Mouse (Mus musculus) small intestine, adult 2 months (tissue): Measurements from ENCODE around the gene Usp8. TPM values are rescaled to one million over a fixed set of nuclear protein-coding genes. Genes with fewer than 3 reads are reported as not detected.

Experiments
- H3K27ac ChIP-seq: fragments of 200-500 bp; 2 replicates; pipeline ENCODE4 v1.5.1; 2012; ENCODE audit warnings: low read depth, low read length, control low read depth, inconsistent platforms; ENCODE audit not compliant: insufficient read depth
- H3K27me3 ChIP-seq: fragments of 200-500 bp; 2 replicates; pipeline ENCODE4 v1.6.1; 2012; ENCODE audit warnings: mild to moderate bottlenecking, moderate library complexity, low read length, inconsistent platforms; ENCODE audit not compliant: control insufficient read depth, insufficient read depth
- H3K36me3 ChIP-seq: fragments of 200-500 bp; 2 replicates; pipeline ENCODE4 v1.6.1; 2012; ENCODE audit warnings: mild to moderate bottlenecking, low read length, control low read depth, inconsistent platforms; ENCODE audit not compliant: control insufficient read depth, insufficient read depth
- H3K4me1 ChIP-seq: fragments of 200-500 bp; 2 replicates; pipeline ENCODE4 v1.6.1; 2012; ENCODE audit warnings: low read length, inconsistent platforms, mixed read lengths; ENCODE audit not compliant: control insufficient read depth, insufficient read depth, insufficient read length
- H3K4me3 ChIP-seq: fragments of 200-500 bp; 2 replicates; pipeline ENCODE4 v1.5.1; 2012; ENCODE audit warnings: low read depth, mild to moderate bottlenecking, control low read depth, inconsistent platforms, low read length, moderate library complexity
- CTCF ChIP-seq: fragments of 200-500 bp; IDR thresholded peaks from 2 replicates; pipeline ENCODE4 v1.5.1; 2012; ENCODE audit warnings: low read depth, mild to moderate bottlenecking, control low read depth, inconsistent platforms, low read length, moderate library complexity, mixed read lengths; ENCODE audit not compliant: insufficient replicate concordance, insufficient read length; ENCODE audit errors: extremely low read depth
- POLR2A ChIP-seq: fragments of 200-500 bp; IDR thresholded peaks from 2 replicates; pipeline ENCODE4 v1.6.1; 2012; ENCODE audit warnings: low read depth, mild to moderate bottlenecking, control low read depth, inconsistent platforms, low read length, moderate library complexity
- WGBS: fragments of 180-500 bp; shearing (Covaris S2); methylation state at CpG from one replicate; pipeline ENCODE4 v1.1.7; 2018; 5-methylcytosine and 5-hydroxymethylcytosine counted together
- polyA plus RNA-seq: library from polyadenylated mRNA; depleted of rRNA; stranded (reverse); fragments of >200 nt; gene quantifications from 2 replicates; pipeline ENCODE4 v1.2.3, GENCODE M21; 2012

The Usp8 gene
- polyA plus RNA-seq, 1 experiment = 7.5 TPM

- WGBS = 69% methylated on average over 19 of the region's 19 CpGs
- Histone ChIP-seq H3K4me3 (no peak overlapping the region), H3K4me1 (no peaks in the 10 kb centered on the region), H3K27me3 (no peaks in the 10 kb centered on the region), H3K27ac (no peak overlapping the region), H3K36me3 (no peaks in the 10 kb centered on the region)
- TF ChIP-seq POLR2A = no peak
- no peak for TF ChIP-seq CTCF
Measured at GRCm38 (mm10) chr2:126769431-126770181, 62.5 kb downstream of the Usp8 start.

- 89% methylated on average over 5 of the region's 5 CpGs for WGBS
- no peak overlapping the region for H3K27ac ChIP-seq
- H3K4me3 ChIP-seq = no peak overlapping the region
- H3K4me1 ChIP-seq = no peaks in the 10 kb centered on the region
- no peak for TF ChIP-seq POLR2A
- H3K36me3 ChIP-seq = no peaks in the 10 kb centered on the region
- H3K27me3 ChIP-seq = no peaks in the 10 kb centered on the region
Measured at GRCm38 (mm10) chr2:126772217-126772616, 65.1 kb downstream of the Usp8 start.

GRCm38 (mm10) chr2:126775951-126776350 lies 68.8 kb downstream of the Usp8 start:
- 49% methylated on average over 4 of the region's 4 CpGs for WGBS

GRCm38 (mm10) chr2:126776416-126776815 lies 69.3 kb downstream of the Usp8 start:
- H3K4me1 ChIP-seq = no peaks in the 10 kb centered on the region
- no peaks in the 10 kb centered on the region for H3K27me3 ChIP-seq
- no peak overlapping the region for H3K27ac ChIP-seq
- TF ChIP-seq POLR2A (no peak), CTCF (no peak)
- no peaks in the 10 kb centered on the region for H3K36me3 ChIP-seq
- 27% methylated on average over 1 of the region's 1 CpGs for WGBS
- H3K4me3 ChIP-seq = no peak overlapping the region

More at GRCm38 (mm10) chr2:126775951-126776350, 68.8 kb downstream of the Usp8 start:
- TF ChIP-seq CTCF (no peak), POLR2A (no peak)
- Histone ChIP-seq H3K36me3 (no peaks in the 10 kb centered on the region), H3K27me3 (no peaks in the 10 kb centered on the region), H3K27ac (no peak overlapping the region), H3K4me3 (no peak overlapping the region), H3K4me1 (no peaks in the 10 kb centered on the region)

- Histone ChIP-seq H3K36me3 (no peaks in the 10 kb centered on the region), H3K27me3 (no peaks in the 10 kb centered on the region), H3K4me1 (no peaks in the 10 kb centered on the region), H3K27ac (no peak overlapping the region), H3K4me3 (no peak overlapping the region)
- TF ChIP-seq POLR2A (no peak), CTCF (no peak)
- WGBS = 74% methylated on average over 4 of the region's 4 CpGs
Measured at GRCm38 (mm10) chr2:126778806-126779205, 71.7 kb downstream of the Usp8 start.

- WGBS = 89% methylated on average over 10 of the region's 10 CpGs
- no peak for TF ChIP-seq POLR2A
- TF ChIP-seq CTCF = no peak
- Histone ChIP-seq H3K27me3 (no peaks in the 10 kb centered on the region), H3K4me3 (no peak overlapping the region), H3K27ac (no peak overlapping the region), H3K4me1 (no peaks in the 10 kb centered on the region), H3K36me3 (no peaks in the 10 kb centered on the region)
Measured at GRCm38 (mm10) chr2:126780286-126780685, 73.2 kb downstream of the Usp8 start.

GRCm38 (mm10) chr2:126781478-126781877 lies 74.3 kb downstream of the Usp8 start:
- WGBS = 90% methylated on average over 1 of the region's 1 CpGs
- Histone ChIP-seq H3K27me3 (no peaks in the 10 kb centered on the region), H3K27ac (no peak overlapping the region), H3K36me3 (no peaks in the 10 kb centered on the region), H3K4me1 (no peaks in the 10 kb centered on the region), H3K4me3 (no peak overlapping the region)
- TF ChIP-seq POLR2A (no peak), CTCF (no peak)

- H3K4me1 ChIP-seq = no peaks in the 10 kb centered on the region
- no peak overlapping the region for H3K27ac ChIP-seq
- H3K36me3 ChIP-seq = no peaks in the 10 kb centered on the region
- WGBS = 74% methylated on average over 3 of the region's 3 CpGs
- TF ChIP-seq POLR2A (no peak), CTCF (no peak)
- H3K4me3 ChIP-seq = no peak overlapping the region
- H3K27me3 ChIP-seq = no peaks in the 10 kb centered on the region
Measured at GRCm38 (mm10) chr2:126782433-126782832, 75.3 kb downstream of the Usp8 start.
